Mouse (Mus musculus): ENCODE results near the gene 4930438A08Rik. TPM values are rescaled to one million over a fixed set of nuclear protein-coding genes. Genes with fewer than 3 reads are reported as not detected.

The 4930438A08Rik gene
- total and polyA plus RNA-seq, 3 experiments = 0.05 TPM; not detected in 2

DNA sequence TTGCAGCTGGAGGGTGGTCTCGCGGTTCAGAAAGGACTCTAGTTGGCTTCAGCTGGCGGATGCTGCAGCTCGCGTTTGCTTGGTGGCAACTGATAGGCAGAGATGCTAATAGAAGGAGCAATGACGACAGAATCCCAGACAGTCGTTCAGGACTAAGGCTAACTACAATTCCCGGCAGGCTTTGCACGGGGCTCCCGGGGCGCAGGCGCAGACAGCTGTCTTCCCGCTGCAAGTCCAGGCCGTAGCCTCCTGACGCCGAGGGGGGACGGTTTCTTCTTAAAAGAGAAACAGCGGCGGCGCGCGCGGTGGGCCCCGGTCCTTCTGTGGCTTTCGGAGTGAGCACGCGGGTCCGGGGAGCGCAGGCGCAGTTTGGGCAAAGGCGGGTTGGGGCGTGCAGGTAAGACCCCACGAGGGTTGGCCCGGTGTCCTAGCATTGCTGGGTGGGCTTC lies 32.3 kb downstream of the 4930438A08Rik start, which contains the start of gene Zfp692:
Zfp692 (plus strand) TSS at position 210 of the 449 bp plus-strand sequence.
- peaks cover 37% of the 10 kb centered on the region for H3K4me1 ChIP-seq (ENCODE audit: insufficient read depth, low read depth, low read length)
- H3K9me3 ChIP-seq (replicated peaks) = no peaks in the 10 kb centered on the region
- peak; percentile 89 for DNase-seq (ENCODE audit: low spot score)
- H3K36me3 ChIP-seq (replicated peaks) = peaks cover 42% of the 10 kb centered on the region
- no peak; the same call in 1 of the 2 replicates for ATAC-seq (ENCODE audit: extremely low read depth, insufficient number of reproducible peaks, low FRiP score, poor library complexity, severe bottlenecking)
- TF ChIP-seq TAL1 (conservative IDR thresholded peaks at IDR 0.05; ENCODE audit: low read depth, low read length) (no peak), POLR2AphosphoS5 (IDR thresholded peaks at IDR 0.05; ENCODE audit: insufficient replicate concordance, low read depth, low read length) (no peak), GATA1 (IDR thresholded peaks at IDR 0.05; ENCODE audit: borderline replicate concordance, low read length) (no peak), CTCF (IDR thresholded peaks at IDR 0.05; ENCODE audit: low read depth, low read length) (no peak), GATA2 (IDR thresholded peaks at IDR 0.05; ENCODE audit: borderline replicate concordance, low read depth, low read length) (no peak)
- H3K4me3 ChIP-seq (ENCODE audit: low read depth, low read length) = peak within 1 kb of the TSS; percentile 82
- no peaks in the 10 kb centered on the region for H3K27me3 ChIP-seq (ENCODE audit: insufficient read depth, low read length)

DNA sequence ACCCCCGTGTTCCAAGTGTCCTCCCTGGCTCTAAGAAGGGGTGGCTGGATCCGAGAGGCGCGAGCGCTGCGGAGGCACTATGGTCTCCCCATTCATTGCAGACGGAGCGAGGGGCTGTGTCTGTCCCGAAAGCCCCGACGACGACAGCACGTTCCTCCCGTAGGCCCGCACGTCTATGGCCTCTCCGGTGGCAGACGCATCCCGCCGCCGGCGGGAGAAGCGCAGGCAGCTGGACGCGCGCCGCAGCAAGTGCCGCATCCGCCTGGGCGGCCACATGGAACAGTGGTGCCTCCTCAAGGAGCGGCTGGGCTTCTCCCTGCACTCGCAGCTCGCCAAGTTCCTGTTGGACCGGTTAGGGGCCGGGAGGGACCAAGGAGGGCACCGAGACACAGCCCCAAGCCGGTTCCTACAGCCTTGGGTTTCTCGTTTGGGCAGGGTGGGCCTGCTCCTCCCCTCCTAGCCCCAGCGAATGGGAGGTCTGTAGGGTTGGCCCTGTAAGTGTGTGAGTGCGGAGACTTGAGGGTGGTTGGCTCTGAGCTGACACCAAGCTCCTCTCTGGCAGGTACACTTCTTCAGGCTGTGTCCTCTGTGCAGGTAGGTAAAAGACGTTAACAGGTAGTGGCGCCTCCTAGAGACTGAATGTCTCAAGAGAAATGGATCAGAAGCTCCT lies 32.9 kb downstream of the 4930438A08Rik start:
- Histone ChIP-seq H3K4me3 (ENCODE audit: low read depth, low read length) (peak overlapping the region; percentile 82), H3K36me3 (replicated peaks) (peaks cover 49% of the 10 kb centered on the region), H3K9me3 (replicated peaks) (no peaks in the 10 kb centered on the region), H3K27me3 (ENCODE audit: insufficient read depth, low read length) (no peaks in the 10 kb centered on the region), H3K4me1 (ENCODE audit: insufficient read depth, low read depth, low read length) (peaks cover 33% of the 10 kb centered on the region)
- DNase-seq (ENCODE audit: low spot score) (peak; percentile 80), ATAC-seq (ENCODE audit: extremely low read depth, insufficient number of reproducible peaks, low FRiP score, poor library complexity, severe bottlenecking) (peak; percentile 68)
- TF ChIP-seq CTCF (IDR thresholded peaks at IDR 0.05; ENCODE audit: low read depth, low read length) = no peak
- no peak for TF ChIP-seq POLR2AphosphoS5 (IDR thresholded peaks at IDR 0.05; ENCODE audit: insufficient replicate concordance, low read depth, low read length)
- TF ChIP-seq GATA2 (IDR thresholded peaks at IDR 0.05; ENCODE audit: borderline replicate concordance, low read depth, low read length) = no peak
- no peak for TF ChIP-seq TAL1 (conservative IDR thresholded peaks at IDR 0.05; ENCODE audit: low read depth, low read length)
- no peak for TF ChIP-seq GATA1 (IDR thresholded peaks at IDR 0.05; ENCODE audit: borderline replicate concordance, low read length)

DNA sequence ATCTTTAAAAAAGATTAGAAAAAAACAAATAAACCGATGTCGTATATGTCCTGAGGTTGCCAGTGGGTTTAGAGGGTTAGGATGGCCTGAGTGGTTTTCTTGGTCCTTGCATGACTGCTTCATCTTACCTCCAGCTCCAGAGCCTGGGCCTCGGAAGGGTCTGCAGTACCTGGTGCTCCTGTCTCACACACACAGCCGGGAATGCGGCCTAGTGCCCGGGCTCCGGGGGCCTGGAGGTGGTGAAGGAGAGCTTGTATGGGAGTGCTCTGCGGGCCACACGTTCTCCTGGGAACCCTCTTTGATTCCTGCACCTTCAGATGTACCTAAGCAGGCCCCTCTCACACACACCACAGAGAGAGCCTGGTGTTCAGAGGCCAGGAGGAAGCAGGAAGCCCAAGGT lies 34.1 kb downstream of the 4930438A08Rik start:
- peaks cover 26% of the 10 kb centered on the region for H3K4me1 ChIP-seq (ENCODE audit: insufficient read depth, low read depth, low read length)
- no peak for TF ChIP-seq POLR2AphosphoS5 (IDR thresholded peaks at IDR 0.05; ENCODE audit: insufficient replicate concordance, low read depth, low read length)
- TF ChIP-seq GATA2 (IDR thresholded peaks at IDR 0.05; ENCODE audit: borderline replicate concordance, low read depth, low read length) = no peak
- TF ChIP-seq TAL1 (conservative IDR thresholded peaks at IDR 0.05; ENCODE audit: low read depth, low read length) = no peak
- no peak for TF ChIP-seq CTCF (IDR thresholded peaks at IDR 0.05; ENCODE audit: low read depth, low read length)
- TF ChIP-seq GATA1 (IDR thresholded peaks at IDR 0.05; ENCODE audit: borderline replicate concordance, low read length) = no peak
- peaks cover 60% of the 10 kb centered on the region for H3K36me3 ChIP-seq (replicated peaks)
- H3K4me3 ChIP-seq (ENCODE audit: low read depth, low read length) = no peak overlapping the region
- no peaks in the 10 kb centered on the region for H3K9me3 ChIP-seq (replicated peaks)
- no peak for DNase-seq (ENCODE audit: low spot score)
- ATAC-seq (ENCODE audit: extremely low read depth, insufficient number of reproducible peaks, low FRiP score, poor library complexity, severe bottlenecking) = no peak
- H3K27me3 ChIP-seq (ENCODE audit: insufficient read depth, low read length) = no peaks in the 10 kb centered on the region

DNA sequence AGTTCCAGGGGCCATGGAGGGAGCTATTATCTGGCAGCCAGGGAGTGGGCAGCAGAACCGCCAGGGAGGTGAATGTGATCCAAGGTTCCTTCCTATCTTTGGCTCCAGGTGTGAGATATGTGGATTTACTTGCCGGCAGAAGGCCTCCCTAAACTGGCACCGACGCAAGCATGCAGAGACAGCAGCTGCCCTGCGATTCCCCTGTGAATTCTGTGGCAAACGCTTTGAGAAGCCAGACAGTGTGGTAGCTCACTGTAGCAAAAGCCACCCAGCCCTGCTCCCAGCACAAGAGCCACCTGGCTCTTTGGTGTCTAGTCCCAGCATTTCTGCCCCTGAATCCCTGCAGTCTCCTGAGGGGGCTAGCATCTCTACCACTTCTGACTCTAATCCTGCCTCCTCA lies 39.5 kb downstream of the 4930438A08Rik start:
- DNase-seq (ENCODE audit: low spot score) (no peak), ATAC-seq (ENCODE audit: extremely low read depth, insufficient number of reproducible peaks, low FRiP score, poor library complexity, severe bottlenecking) (no peak)
- no peaks in the 10 kb centered on the region; the same call in 1 of the 2 replicates for H3K27me3 ChIP-seq (ENCODE audit: insufficient read depth, low read length)
- TF ChIP-seq CTCF (IDR thresholded peaks at IDR 0.05; ENCODE audit: low read depth, low read length) (no peak), TAL1 (conservative IDR thresholded peaks at IDR 0.05; ENCODE audit: low read depth, low read length) (no peak), POLR2AphosphoS5 (IDR thresholded peaks at IDR 0.05; ENCODE audit: insufficient replicate concordance, low read depth, low read length) (no peak), GATA1 (IDR thresholded peaks at IDR 0.05; ENCODE audit: borderline replicate concordance, low read length) (no peak), GATA2 (IDR thresholded peaks at IDR 0.05; ENCODE audit: borderline replicate concordance, low read depth, low read length) (no peak)
- H3K4me1 ChIP-seq (ENCODE audit: insufficient read depth, low read depth, low read length) = peaks cover 8% of the 10 kb centered on the region; the same call in 1 of the 2 replicates
- H3K9me3 ChIP-seq (replicated peaks) = no peaks in the 10 kb centered on the region
- no peak overlapping the region for H3K4me3 ChIP-seq (ENCODE audit: low read depth, low read length)
- peaks cover 99% of the 10 kb centered on the region for H3K36me3 ChIP-seq (replicated peaks)

DNA sequence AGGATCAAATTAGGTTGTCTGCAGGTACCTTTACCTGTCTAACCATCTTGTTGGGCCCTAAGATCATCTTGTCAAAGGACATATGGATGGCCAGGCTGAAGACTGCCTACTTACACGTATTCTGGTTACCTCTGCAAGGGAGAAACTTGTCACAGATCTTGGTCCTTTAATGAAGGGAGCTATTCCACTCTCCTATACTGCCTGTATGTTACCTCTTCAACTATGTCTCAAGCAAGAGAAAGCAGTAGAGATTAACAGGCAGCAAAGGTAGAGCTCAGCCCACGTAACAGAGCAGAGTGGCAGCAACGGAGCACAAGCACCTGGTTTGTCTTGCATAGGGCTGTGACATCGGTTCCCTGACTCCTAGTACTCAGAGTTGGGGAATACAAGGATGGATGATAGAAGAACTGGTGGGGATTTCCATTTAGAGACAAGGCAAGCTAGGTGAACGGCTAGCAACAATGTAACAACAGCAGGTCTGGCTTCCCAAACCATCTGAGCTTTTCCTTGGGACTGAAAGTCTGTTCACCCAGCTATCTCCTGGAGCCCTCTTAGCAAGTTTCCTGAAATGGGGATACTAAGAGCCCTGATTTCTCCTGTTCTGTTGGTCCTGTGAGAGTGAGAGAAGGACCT lies 41.1 kb downstream of the 4930438A08Rik start:
- no peak for DNase-seq (ENCODE audit: low spot score)
- no peak for ATAC-seq (ENCODE audit: extremely low read depth, insufficient number of reproducible peaks, low FRiP score, poor library complexity, severe bottlenecking)
- Histone ChIP-seq H3K36me3 (replicated peaks) (peaks cover 98% of the 10 kb centered on the region), H3K4me3 (ENCODE audit: low read depth, low read length) (no peak overlapping the region), H3K9me3 (replicated peaks) (no peaks in the 10 kb centered on the region), H3K27me3 (ENCODE audit: insufficient read depth, low read length) (no peaks in the 10 kb centered on the region; the same call in 1 of the 2 replicates), H3K4me1 (ENCODE audit: insufficient read depth, low read depth, low read length) (peaks cover 8% of the 10 kb centered on the region)
- no peak for TF ChIP-seq GATA1 (IDR thresholded peaks at IDR 0.05; ENCODE audit: borderline replicate concordance, low read length)

DNA sequence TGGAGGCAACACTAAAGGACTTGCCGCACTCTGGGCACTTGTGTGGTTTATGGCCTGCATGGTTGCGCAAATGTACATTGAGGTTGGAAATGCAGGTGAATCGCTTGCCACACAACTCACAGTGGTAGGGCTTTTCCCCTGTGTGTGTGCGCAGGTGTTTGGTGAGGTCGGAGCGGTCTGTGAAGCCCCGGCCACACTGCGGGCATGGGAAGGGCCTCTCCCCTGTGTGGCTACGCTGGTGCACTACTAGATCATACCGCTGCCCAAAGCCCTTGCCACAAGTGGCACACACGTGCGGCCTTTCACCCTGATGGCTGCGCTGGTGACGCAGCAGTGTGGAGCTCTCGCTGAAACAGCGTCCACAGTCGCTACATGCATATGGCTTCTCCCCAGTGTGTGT lies 41.7 kb downstream of the 4930438A08Rik start:
- H3K36me3 ChIP-seq (replicated peaks) = peaks cover 97% of the 10 kb centered on the region

More for the DNA sequence above, 41.7 kb downstream of the 4930438A08Rik start:
- no peak for TF ChIP-seq TAL1 (conservative IDR thresholded peaks at IDR 0.05; ENCODE audit: low read depth, low read length)
- TF ChIP-seq POLR2AphosphoS5 (IDR thresholded peaks at IDR 0.05; ENCODE audit: insufficient replicate concordance, low read depth, low read length) = 0 out of 2 replicates have a peak, but pooled peaks have one; percentile 47
- Histone ChIP-seq H3K4me1 (ENCODE audit: insufficient read depth, low read depth, low read length) (peaks cover 9% of the 10 kb centered on the region), H3K9me3 (replicated peaks) (no peaks in the 10 kb centered on the region), H3K27me3 (ENCODE audit: insufficient read depth, low read length) (no peaks in the 10 kb centered on the region; the same call in 1 of the 2 replicates), H3K4me3 (ENCODE audit: low read depth, low read length) (no peak overlapping the region)
- no peak for DNase-seq (ENCODE audit: low spot score)
- ATAC-seq (ENCODE audit: extremely low read depth, insufficient number of reproducible peaks, low FRiP score, poor library complexity, severe bottlenecking) = no peak
